Mouse (Mus musculus) heart, embryonic 14.5 days (tissue): ENCODE measurements around the gene Doc2b. TPM values are rescaled to one million over a fixed set of nuclear protein-coding genes. Genes with fewer than 3 reads are reported as not detected.
A peak's percentile ranks its signal among the peaks of the same experiment; 100 is the strongest.

Source experiments
- ATAC-seq: fragments of 200-750 bp; cut with Nextera tagmentation; 2 replicates; pipeline ENCODE4 v1.8.0; 2017; ENCODE audit warnings: low read depth, moderate TSS enrichment; ENCODE audit not compliant: insufficient number of reproducible peaks, insufficient read depth, low FRiP score
- H3K27ac ChIP-seq, 2 experiments: fragments of 200-500 bp in 1 of 2; fragments of 300-500 bp in 1 of 2; sonication (generic) in 1 of 2; replicated peaks in 1 of 2; 2 replicates each; pipeline ENCODE4 v1.5.1; 2012 to 2014; ENCODE audit warnings: low read depth in 2 of 2, low read length in 2 of 2, control low read depth in 1 of 2, mild to moderate bottlenecking in 1 of 2, mixed read lengths in 1 of 2; ENCODE audit not compliant: control insufficient read depth in 1 of 2, insufficient read depth in 1 of 2
- H3K27me3 ChIP-seq: fragments of 300-500 bp; sonication (generic); 2 replicates; pipeline ENCODE4 v1.6.1; 2014; ENCODE audit warnings: mild to moderate bottlenecking, low read length, control low read depth; ENCODE audit not compliant: control insufficient read depth, insufficient read depth
- H3K36me3 ChIP-seq: fragments of 300-500 bp; sonication (generic); 2 replicates; pipeline ENCODE4 v1.6.1; 2014; ENCODE audit warnings: mild to moderate bottlenecking, control low read depth, low read length, mixed read lengths; ENCODE audit not compliant: control insufficient read depth, insufficient read depth
- H3K4me1 ChIP-seq, 2 experiments: fragments of 200-500 bp in 1 of 2; fragments of 300-500 bp in 1 of 2; sonication (generic) in 1 of 2; 2 replicates each; pipeline ENCODE4 v1.6.1; 2012 to 2014; ENCODE audit warnings: low read length in 2 of 2, control low read depth in 1 of 2, mixed read lengths in 1 of 2; ENCODE audit not compliant: control insufficient read depth in 2 of 2, insufficient read depth in 2 of 2
- H3K4me2 ChIP-seq: fragments of 300-500 bp; sonication (generic); 2 replicates; pipeline ENCODE4 v1.6.1; 2014; ENCODE audit warnings: mild to moderate bottlenecking, low read length
- H3K4me3 ChIP-seq, 2 experiments: fragments of 200-500 bp in 1 of 2; fragments of 300-500 bp in 1 of 2; sonication (generic) in 1 of 2; 2 replicates each; pipeline ENCODE4 v1.5.1; 2012 to 2014; ENCODE audit warnings: low read length in 2 of 2, mild to moderate bottlenecking in 2 of 2, control low read depth in 1 of 2, low read depth in 1 of 2, moderate library complexity in 1 of 2; ENCODE audit not compliant: control insufficient read depth in 1 of 2, insufficient read depth in 1 of 2
- H3K9ac ChIP-seq: fragments of 300-500 bp; sonication (generic); 2 replicates; pipeline ENCODE4 v1.6.1; 2014; ENCODE audit warnings: mild to moderate bottlenecking, low read length
- H3K9me3 ChIP-seq: fragments of 300-500 bp; sonication (generic); 2 replicates; pipeline ENCODE4 v1.6.1; 2016; ENCODE audit warnings: low read length, control low read depth; ENCODE audit not compliant: control insufficient read depth
- WGBS: fragments of 180-500 bp; shearing (Covaris S2); extraction: QIAGEN DNeasy Blood & Tissue Kit; methylation state at CpG from one replicate; pipeline ENCODE4 v1.1.7; 2014; 5-methylcytosine and 5-hydroxymethylcytosine counted together
- polyA plus RNA-seq: library from polyadenylated mRNA; unstranded; fragments of >200 nt; fragmentation: Nextera tagmentation; extraction: Ambion mirVana; gene quantifications from 2 replicates; pipeline ENCODE4 v1.2.1, GENCODE M21; 2014

The Doc2b gene
- polyA plus RNA-seq, 1 experiment from 2014 or later = 0.22 TPM

DNA sequence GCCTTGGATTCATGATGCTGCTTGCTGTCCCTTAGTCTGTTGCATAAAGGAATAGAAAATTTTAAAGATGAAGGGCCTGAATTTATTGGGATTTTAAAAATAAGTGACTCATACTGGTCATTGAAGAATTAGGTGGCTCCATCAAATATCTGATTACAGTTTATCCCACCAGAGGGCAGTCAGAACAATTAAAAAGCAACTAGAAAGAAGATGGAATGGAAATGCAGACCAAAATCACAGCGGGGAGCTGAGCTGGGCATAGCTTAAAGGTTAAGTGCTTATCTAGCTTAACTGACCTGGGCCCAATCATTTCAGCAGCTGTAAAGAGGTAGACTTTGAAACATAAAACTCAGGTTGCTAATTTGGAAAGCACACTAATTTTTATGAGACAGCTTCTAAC, 45.3 kb downstream of the Doc2b start:
- Histone ChIP-seq H3K36me3 (peaks cover 41% of the 10 kb centered on the region), H3K27me3 (no peaks in the 10 kb centered on the region), H3K27ac (no peak overlapping the region), H3K4me2 (no peak overlapping the region), H3K9me3 (no peaks in the 10 kb centered on the region), H3K9ac (no peak overlapping the region), H3K4me1 (peaks cover 2 to 37% of the 10 kb centered on the region in 2 experiments; a peak in 3 of 4 replicates), H3K4me3 (no peak overlapping the region)
- 40% methylated on average over 1 of the region's 1 CpGs for WGBS
- ATAC-seq = no peak

DNA sequence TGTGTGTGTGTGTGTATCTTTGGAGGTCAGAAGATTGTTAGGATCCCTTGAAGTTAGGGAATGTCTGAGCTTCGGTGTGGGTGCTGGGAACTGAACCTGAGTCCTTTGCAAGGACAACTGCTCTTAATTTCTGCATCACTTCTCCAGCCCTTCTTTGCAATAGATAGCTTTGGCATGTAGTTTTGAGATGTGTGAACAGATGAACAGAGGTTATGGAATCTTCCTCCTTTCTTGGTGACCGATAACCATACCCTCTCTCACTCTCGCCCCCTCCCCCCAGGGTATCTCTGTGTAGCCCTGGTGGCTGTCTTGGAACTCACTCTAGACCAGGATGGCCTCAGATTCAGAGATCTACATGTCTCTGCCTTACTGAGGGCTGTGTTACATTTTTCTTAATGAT, 51.1 kb downstream of the Doc2b start:
- Histone ChIP-seq H3K36me3 (peaks cover 15% of the 10 kb centered on the region), H3K4me1 (peaks cover 2 to 61% of the 10 kb centered on the region in 2 experiments), H3K27me3 (no peaks in the 10 kb centered on the region), H3K27ac (no peak overlapping the region), H3K4me3 (no peak overlapping the region), H3K4me2 (no peak overlapping the region), H3K9me3 (no peaks in the 10 kb centered on the region), H3K9ac (no peak overlapping the region)
- 88% methylated on average over 3 of the region's 3 CpGs for WGBS
- ATAC-seq = no peak

DNA sequence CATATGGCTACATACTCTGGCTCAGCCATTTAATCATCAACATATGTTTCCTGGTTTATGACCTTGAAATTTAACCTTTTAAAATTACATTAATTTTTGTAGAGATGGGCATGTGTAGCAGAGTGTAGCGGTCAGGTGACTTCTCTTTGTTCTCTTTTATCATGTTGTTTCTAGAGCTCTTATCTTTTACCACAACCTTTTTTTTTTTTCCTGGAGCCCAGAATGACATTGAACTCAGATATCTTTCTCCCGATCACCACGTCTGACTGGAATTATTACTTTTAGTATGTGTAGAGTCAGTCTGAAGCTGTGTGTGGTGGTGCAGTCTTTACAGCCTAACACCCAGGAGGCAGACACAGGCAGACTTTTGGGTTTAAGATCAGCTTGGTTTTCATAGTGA, 54.2 kb downstream of the Doc2b start:
- no peak for ATAC-seq
- H3K9me3 ChIP-seq = no peaks in the 10 kb centered on the region
- H3K36me3 ChIP-seq = peaks cover 31% of the 10 kb centered on the region
- peak overlapping the region; percentile 4; the same call in 1 of the 2 replicates for H3K4me2 ChIP-seq
- H3K4me1 ChIP-seq = peaks cover 4 to 50% of the 10 kb centered on the region in 2 experiments
- no peak overlapping the region for H3K9ac ChIP-seq
- no peak overlapping the region for H3K4me3 ChIP-seq
- no peaks in the 10 kb centered on the region for H3K27me3 ChIP-seq
- H3K27ac ChIP-seq = peak overlapping the region in 1 of 2 experiments; percentile 29; a peak in 2 of 4 replicates
- WGBS = 42% methylated on average over 3 of the region's 3 CpGs

DNA sequence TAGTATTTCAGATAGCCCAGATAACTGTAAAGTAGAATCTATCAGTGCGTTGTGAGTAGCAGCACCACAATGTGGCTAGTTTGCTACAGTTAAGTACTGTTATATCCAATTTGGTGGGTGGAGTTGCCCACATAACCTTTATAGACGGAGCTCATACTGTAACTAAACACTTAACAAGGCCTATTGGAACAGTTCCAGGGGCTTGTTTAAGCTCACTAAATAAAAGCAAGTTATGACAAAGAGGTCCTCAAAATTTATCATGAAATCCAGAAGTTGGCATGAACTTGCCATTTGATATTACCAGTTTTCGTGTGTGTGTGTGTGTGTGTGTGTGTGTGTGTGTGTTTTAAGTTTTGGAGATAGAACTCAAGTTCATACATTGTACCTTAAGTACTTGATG, 55.6 kb downstream of the Doc2b start:
- Histone ChIP-seq H3K4me2 (no peak overlapping the region), H3K27me3 (no peaks in the 10 kb centered on the region), H3K4me3 (no peak overlapping the region), H3K9ac (no peak overlapping the region), H3K9me3 (no peaks in the 10 kb centered on the region), H3K36me3 (peaks cover 32% of the 10 kb centered on the region), H3K27ac (no peak overlapping the region; a peak in 1 of 4 replicates), H3K4me1 (peaks cover 6 to 53% of the 10 kb centered on the region in 2 experiments)
- 53% methylated on average over 3 of the region's 3 CpGs for WGBS
- ATAC-seq = no peak

DNA sequence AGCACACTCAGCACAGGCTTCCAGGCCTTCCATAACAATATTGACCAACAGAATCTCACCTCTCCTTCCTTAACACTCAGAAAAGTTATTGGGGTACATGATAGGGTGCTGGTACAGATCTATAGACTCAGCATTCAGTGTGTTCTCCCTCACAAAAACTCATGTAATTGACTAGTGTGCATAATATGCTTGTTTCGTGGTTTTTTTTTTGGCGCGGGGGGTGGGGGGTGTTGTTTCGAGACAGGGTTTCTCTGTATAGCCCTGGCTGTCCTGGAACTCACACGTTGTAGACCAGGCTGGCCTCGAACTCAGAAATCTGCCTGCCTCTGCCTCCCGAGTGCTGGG, 57.4 kb downstream of the Doc2b start:
- Histone ChIP-seq H3K9me3 (no peaks in the 10 kb centered on the region), H3K36me3 (peaks cover 30% of the 10 kb centered on the region), H3K9ac (no peak overlapping the region), H3K4me3 (no peak overlapping the region), H3K4me2 (no peak overlapping the region), H3K4me1 (peaks cover 7 to 59% of the 10 kb centered on the region in 2 experiments), H3K27ac (no peak overlapping the region), H3K27me3 (no peaks in the 10 kb centered on the region)
- WGBS = 91% methylated on average over 7 of the region's 7 CpGs
- no peak for ATAC-seq

DNA sequence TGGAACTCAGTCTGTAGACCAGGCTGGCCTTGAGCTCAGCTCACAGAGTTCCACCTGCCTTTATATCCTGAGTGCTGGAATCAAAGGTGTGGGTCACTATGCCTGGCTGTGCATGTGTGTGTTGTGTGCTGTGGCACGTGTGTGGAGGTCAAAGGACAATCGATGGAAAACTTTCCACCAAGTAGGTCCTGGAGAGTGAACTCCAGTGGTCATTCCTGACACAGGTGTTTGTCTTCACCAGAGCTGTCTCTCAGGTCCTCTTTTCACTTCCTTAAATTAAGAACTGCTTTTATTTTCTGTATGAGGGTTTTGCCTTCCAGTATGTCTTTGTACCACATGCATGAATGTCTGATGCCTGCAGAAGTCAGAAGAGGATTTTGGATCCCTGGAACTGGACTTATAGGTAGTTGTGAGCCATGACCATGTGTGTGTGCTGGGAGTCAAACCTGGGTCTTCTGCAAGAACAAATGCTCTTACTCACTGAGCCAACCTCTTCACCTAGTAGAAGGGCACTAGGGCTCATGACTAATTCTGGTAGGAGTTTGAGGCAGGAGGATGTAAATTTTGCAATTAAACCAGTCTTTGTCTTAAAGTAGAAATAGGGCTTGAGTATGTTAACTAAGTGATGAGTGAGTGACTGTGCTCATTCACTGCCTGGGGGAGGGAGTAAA, 57.9 kb downstream of the Doc2b start:
- ATAC-seq = no peak
- Histone ChIP-seq H3K4me3 (no peak overlapping the region), H3K4me2 (no peak overlapping the region; the same call in 1 of the 2 replicates), H3K9me3 (no peaks in the 10 kb centered on the region), H3K36me3 (peaks cover 25% of the 10 kb centered on the region), H3K27ac (no peak overlapping the region; a peak in 1 of 4 replicates), H3K4me1 (peaks cover 7 to 59% of the 10 kb centered on the region in 2 experiments), H3K27me3 (no peaks in the 10 kb centered on the region), H3K9ac (no peak overlapping the region)
- 64% methylated on average over 2 of the region's 2 CpGs for WGBS

DNA sequence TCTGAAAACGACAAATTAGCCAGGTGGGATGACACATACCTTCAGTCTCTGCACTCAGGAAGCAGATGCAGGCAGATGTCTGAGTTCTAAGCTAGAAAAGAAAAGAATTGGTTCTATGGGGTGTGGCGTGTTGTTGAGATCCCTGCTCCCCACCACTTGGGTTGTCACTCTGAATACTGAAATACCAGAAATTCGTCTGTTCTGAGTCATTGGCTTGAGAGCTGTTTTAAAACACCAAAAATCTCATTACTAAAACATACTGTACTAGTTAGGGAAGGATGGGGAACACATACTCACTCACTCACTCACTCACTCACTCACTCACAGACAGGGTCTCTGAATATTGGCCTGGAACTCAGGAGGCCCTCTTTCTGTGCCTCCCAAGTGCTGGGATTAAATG, 58.9 kb downstream of the Doc2b start:
- Histone ChIP-seq H3K9me3 (no peaks in the 10 kb centered on the region), H3K4me2 (peak overlapping the region; percentile 44), H3K27me3 (no peaks in the 10 kb centered on the region), H3K4me1 (peaks cover 7 to 59% of the 10 kb centered on the region in 2 experiments), H3K4me3 (no peak overlapping the region), H3K36me3 (peaks cover 22% of the 10 kb centered on the region), H3K9ac (peak overlapping the region; percentile 14; the same call in 1 of the 2 replicates), H3K27ac (peak overlapping the region in 1 of 2 experiments; percentile 41; a peak in 2 of 4 replicates)
- ATAC-seq = no peak
- 54% methylated on average over 3 of the region's 3 CpGs for WGBS
